Mouse (Mus musculus) megakaryocyte progenitor cell, adult 5-6 weeks (primary cell): ENCODE data around the gene 1190002N15Rik. TPM values are rescaled to one million over a fixed set of nuclear protein-coding genes. Genes with fewer than 3 reads are reported as not detected.

Experiments used
- ATAC-seq: replicated peaks from 2 replicates; pipeline ENCODE4 v1.8.0; 2016; ENCODE audit warnings: mild to moderate bottlenecking, moderate TSS enrichment, inconsistent platforms; ENCODE audit not compliant: poor library complexity
- total RNA-seq, 2 experiments: library from RNA; stranded (forward) in 1 of 2; stranded (reverse) in 1 of 2; fragments of 157-497, 149-512 nt in 1 of 2; fragments of 200-1000 nt in 1 of 2; gene quantifications; 2 replicates each; pipeline versions ENCODE4 v1.2.3 to v1.2.4; 2015 to 2017

Gene 1190002N15Rik
- total RNA-seq, 2 experiments from 2014 or later: 21.0 to 24.6 TPM

DNA sequence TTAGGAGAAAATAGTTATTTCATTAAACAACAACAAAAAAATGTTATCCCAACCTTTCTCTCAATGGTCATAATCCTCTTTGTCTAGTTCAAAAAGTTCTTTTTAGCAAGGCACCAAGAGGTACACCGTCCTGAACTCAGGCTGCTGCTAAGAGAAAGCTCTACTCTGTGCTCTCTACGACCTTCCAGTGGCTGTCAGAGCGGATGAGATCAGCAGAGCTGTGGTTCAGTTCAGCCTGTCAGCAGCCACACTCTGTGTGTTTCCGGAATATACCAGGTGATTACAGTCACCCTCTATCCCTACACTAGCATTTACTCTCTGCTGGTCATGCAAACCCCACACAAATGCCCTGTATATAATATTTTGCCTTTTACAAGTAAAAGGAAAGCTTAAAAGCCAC, 4.2 kb downstream of the 1190002N15Rik start:
- ATAC-seq: no peak

DNA sequence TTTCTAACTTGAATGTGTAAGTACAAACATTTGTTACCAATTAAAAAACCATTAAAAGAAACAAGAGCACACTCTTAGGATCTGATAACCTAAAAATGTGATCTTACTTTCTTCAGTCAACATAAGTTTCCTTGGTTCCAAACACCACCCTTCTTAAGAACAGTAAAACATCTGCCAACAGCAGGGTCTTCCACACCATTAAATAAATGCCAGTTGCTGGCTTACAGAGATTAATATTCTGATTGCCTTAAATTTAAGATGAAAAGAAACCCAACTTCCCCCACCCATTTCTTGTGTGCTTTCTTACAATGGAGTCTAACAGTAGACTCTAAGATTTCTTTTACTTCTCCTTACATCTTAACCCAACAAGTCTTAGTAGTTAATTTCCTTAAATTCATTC, 7.9 kb downstream of the 1190002N15Rik start:
- ATAC-seq: no peak

- ATAC-seq: peak; percentile 57
Measured at GRCm38 (mm10) chr9:94529146-94529746, 8.6 kb downstream of the 1190002N15Rik start.

- ATAC-seq: no peak
Measured at GRCm38 (mm10) chr9:94526473-94526872, 11.4 kb downstream of the 1190002N15Rik start.

- ATAC-seq: peak; percentile 97
Measured at GRCm38 (mm10) chr9:94512246-94512645, 25.6 kb downstream of the 1190002N15Rik start.

DNA sequence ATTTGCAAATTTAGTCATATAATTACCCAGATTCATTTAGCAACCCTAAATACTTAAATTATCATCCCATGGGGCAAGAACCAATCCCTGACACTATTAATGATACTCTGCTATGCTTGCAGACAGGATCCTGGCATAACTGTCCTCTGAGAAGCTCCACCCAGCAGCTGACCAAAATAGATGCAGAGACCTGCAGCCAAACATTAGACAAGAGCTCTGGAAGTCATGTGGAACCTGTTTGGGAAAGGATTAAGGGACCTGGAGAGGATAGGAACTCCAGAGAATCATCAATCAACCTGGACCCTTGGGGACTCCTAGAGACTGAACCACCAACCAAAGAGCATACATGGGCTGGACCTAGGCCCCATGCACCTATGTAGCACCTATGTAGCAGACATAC, 26.7 kb downstream of the 1190002N15Rik start:
- no peak for ATAC-seq

- ATAC-seq: no peak
Measured at GRCm38 (mm10) chr9:94506980-94507379, 30.9 kb downstream of the 1190002N15Rik start.

- no peak for ATAC-seq
Measured at GRCm38 (mm10) chr9:94491467-94491866, 46.4 kb downstream of the 1190002N15Rik start.

DNA sequence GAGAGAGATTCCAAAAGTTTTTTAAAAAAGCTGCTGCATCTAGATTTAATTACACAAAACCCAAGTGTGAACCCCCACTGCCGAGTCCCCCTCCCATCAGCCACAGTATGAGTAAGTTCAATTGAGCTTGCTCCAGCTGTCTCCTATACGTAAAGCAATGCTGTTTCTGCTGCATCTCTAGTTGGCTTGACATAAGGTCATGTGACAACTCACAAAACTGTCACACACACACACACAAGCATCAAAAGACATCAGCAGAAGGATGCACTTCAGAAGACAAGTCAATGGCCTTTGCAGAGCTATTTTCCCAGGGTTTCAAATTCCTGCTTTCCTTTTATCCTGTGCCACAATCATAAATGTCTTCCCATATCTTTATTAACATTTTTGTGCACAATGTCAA, 49.9 kb downstream of the 1190002N15Rik start:
- no peak for ATAC-seq

- ATAC-seq: no peak
Measured at GRCm38 (mm10) chr9:94483291-94483879, 54.5 kb downstream of the 1190002N15Rik start.

DNA sequence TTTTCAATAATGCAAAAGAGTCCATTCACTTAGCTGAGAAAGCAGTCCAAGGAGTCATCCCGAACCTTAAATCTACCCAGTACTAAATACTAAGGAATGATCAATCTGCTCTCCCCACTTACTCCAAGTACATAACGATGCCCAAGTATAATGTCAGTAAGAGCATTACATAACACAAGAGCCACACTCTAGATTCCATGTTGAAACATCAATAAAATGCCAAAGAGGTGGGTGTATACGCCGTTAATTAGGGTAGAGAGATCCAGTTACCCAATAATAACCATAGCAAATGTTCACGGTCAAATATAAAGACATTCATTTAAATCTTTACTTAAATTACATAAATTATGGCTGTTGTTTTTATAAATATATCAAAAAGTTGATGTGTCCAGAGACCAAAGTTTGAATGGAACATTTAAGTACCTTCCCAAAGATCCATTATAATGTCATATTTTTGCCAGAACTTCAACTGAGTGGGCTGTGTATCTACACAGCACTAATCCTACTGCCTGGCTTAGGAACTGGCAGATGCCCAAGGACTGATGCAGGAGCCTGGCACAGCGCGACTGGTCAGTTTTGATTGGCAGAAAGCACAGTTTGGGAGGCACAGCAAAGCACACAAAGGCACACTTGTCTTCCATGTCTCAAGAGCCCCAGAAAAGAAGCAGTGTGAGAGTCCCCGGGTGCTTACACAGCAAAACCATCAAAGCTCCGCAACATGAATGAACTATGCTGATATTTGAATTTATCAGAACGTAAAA, 55.5 kb downstream of the 1190002N15Rik start:
- no peak for ATAC-seq

DNA sequence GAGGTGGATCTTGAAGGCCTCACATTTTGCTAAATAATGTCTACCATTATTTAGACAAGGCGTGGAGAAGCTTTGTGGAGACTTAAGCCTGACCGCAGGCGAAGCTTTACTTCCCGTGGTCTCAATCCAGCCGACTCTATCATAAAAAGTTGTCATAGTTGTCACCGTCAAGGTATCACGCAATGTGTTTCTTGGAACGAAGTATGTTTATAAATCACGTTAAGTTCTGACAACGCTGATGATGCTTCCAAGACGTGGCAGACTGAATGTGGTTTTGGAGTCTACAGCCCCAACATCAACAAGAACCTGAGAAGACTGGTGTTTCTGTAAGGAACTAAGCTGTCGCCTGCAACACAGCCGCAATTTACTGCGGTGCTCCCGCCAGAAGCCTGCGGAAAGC, 56.8 kb downstream of the 1190002N15Rik start:
- ATAC-seq: no peak

GRCm38 (mm10) chr9:94479382-94479781, 58.5 kb downstream of the 1190002N15Rik start:
- no peak for ATAC-seq

DNA sequence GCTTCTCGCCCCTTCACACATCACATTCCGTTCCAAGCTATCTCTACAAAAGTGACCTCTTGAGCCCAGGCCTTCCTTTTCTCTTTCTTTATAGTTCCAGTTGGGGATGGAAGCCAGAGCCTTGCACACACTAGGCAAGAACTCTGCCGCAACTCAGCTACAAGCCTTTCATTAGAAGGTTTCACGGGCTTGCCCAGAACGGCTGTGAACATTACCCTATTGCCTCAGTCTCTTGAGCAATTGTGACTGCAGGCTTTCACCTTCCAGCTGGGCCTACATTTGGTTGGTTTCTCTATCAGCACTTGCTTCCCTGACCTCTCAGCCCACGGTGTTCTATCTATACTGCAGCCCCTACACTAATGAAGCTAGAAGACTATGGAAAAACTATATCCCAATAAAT, 58.9 kb downstream of the 1190002N15Rik start:
- no peak for ATAC-seq

- ATAC-seq: no peak
Measured at GRCm38 (mm10) chr9:94475973-94476372, 61.9 kb downstream of the 1190002N15Rik start.

DNA sequence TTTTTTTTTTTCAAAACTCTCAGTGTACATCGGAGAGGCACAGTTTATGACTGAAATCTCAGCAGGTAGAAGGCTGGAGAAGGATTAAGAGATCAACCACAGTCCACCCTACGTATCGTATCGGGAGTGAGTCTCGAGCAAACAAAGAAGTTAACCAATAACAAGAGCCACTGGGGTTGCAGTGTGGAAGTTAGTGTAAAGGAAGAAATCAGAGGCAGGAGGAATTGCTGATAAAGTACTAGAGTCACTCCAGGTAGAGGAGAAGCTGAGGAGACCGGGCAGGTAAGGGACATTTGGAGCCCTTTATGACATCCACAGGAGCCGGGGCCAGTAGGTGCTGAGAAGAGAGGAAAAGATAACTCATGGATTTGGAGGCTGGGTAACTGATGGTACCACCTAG, 64.0 kb downstream of the 1190002N15Rik start:
- no peak for ATAC-seq

DNA sequence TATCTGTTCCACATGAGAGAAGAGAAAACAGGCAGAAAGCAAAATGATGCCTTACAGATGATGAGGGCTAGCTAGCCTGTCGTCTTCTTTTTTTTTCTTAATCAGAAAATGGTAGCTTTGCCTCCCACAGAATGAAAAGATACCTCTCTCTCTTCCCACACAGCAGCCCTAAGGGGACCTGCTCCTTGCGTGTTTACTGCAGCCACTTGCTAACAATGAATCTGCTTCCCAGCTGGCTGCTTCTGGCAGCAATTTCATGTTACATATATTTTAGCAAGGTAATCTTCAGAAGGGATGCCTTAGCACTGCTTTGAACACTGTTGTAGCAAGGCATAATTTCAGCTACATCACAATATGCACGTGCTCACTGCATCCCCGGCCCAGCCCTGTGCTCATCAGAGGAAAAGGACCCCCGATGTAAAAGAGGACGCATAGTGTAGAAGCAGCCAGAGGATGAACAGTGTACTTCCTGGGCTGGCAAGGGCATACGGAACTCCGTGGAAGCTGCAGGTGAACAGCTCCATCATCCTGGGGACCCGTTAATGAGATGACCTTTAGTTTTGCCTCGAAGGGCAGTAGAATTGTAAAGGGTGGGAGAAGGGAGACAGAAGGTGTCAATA, 64.8 kb downstream of the 1190002N15Rik start:
- ATAC-seq: no peak

DNA sequence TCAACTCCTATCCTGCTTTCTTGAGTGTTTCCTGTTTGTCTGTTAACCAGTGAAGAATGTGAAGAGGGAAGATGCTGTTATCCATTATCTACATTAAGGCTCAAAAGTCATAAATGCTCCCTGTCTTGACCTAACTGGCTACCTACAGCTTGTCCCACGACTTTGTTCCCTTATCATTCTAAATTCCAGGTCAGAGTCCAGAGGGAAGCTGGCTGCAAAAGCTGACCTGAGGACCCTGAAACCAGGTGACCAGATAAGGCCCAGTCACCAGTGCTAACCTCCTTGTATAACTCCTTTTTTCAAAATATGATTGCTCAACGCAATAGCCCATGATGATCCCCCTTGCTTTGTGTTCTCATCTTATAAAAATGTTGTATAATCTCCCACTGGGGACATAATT, 66.4 kb downstream of the 1190002N15Rik start:
- ATAC-seq: no peak
